In the genomic region with DNA sequence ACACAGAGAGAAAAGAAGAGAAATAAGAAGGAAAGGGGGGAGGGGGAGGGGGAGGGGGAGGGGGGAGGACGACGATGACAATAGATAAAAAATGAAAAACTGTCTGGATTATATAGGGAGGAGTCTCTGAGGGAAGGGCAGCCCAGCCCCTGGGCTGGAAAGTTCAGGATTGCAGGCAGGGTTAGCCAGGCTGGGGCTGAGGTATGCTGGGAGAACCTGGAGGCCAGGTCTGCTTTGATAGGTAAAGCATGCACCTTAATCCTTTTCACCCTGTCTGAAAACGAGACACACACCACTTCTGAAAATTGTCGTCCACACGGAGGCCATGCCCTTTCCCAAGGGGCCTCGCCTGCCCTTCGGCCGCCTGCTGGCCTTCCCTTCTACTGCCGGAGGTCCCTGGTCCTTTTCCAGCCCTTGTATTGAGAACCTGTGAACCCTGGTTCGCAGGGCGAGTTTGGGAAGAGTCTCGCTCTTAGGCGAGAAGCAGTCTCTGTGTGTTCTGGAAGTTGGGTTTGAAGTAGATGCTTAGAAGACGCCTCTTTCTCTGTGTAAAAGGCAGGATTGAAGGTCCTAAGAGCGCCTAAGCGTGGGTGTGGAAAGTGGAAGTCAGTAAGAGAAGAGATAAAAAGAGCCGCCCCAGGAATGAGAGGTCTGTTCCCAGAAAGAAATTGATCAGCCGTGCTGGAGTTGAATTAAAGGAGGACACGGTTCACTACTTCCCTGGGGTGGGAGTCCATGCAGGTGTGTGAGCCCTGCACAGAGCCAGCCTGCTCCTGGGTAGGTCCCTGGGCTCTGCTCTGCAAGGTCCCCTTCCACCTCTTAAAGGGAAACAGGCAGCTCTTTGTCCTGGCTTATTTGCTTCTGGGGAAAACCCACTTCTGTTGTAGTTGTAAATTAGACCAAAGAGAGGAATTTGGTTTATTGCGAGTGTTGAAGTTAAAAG, we compare ENCODE assay signal across 10 mouse cellular contexts.
DNase-seq lines count a peak whose midpoint lies in the region; ATAC-seq and TF ChIP-seq lines count a peak whose summit lies in the region.
"Had no signal": no experiment of that assay in that cellular context is flagged by ENCODE, and none has a peak within 500 bp of the region (broad histone marks: within the 10 kb centered on the region; RNA-seq: fewer than 3 reads in every experiment).

No protein-coding gene starts in this region.

- TF ChIP-seq EP300 in heart, postnatal 0 days (IDR thresholded peaks at IDR 0.05; ENCODE audit: low read depth), result no peak

- H3K4me2 ChIP-seq in heart, postnatal 0 days (ENCODE audit: low read depth, low read length), result peak overlapping the region; percentile 4; the same call in 1 of the 2 replicates
- no peak overlapping the region for H3K4me2 ChIP-seq in embryonic facial prominence, embryonic 11.5 days (ENCODE audit: low read depth, low read length)
- no peak overlapping the region for H3K4me2 ChIP-seq in intestine, embryonic 14.5 days (ENCODE audit: low read length)
- no peak overlapping the region for H3K4me2 ChIP-seq in midbrain, embryonic 13.5 days (replicated peaks)

- no peaks in the 10 kb centered on the region for H3K27me3 ChIP-seq in heart, postnatal 0 days (ENCODE audit: control insufficient read depth, insufficient read depth, low read length)
- no peaks in the 10 kb centered on the region for H3K27me3 ChIP-seq in embryonic facial prominence, embryonic 11.5 days (ENCODE audit: control insufficient read depth, insufficient read depth, low read length)
- no peaks in the 10 kb centered on the region for H3K27me3 ChIP-seq in intestine, embryonic 14.5 days (replicated peaks; ENCODE audit: control insufficient read depth, insufficient read depth, low read length)
- H3K27me3 ChIP-seq in midbrain, embryonic 13.5 days, result no peaks in the 10 kb centered on the region

- H3K27ac ChIP-seq in heart, postnatal 0 days (ENCODE audit: low read depth), result no peak overlapping the region
- no peak overlapping the region for H3K27ac ChIP-seq in embryonic facial prominence, embryonic 11.5 days (replicated peaks; ENCODE audit: low read depth, low read length)
- H3K27ac ChIP-seq in intestine, embryonic 14.5 days (ENCODE audit: low read depth), result peak overlapping the region; percentile 10; the same call in 1 of the 2 replicates
- peak overlapping the region; percentile 15; the same call in 1 of the 2 replicates for H3K27ac ChIP-seq in midbrain, embryonic 13.5 days
- H3K27ac ChIP-seq: heart, adult 2 months had no signal

- no peaks in the 10 kb centered on the region for H3K9me3 ChIP-seq in heart, postnatal 0 days (replicated peaks; ENCODE audit: control insufficient read depth, low read length)
- H3K9me3 ChIP-seq in embryonic facial prominence, embryonic 11.5 days (replicated peaks; ENCODE audit: control insufficient read depth, low read length), result no peaks in the 10 kb centered on the region
- H3K9me3 ChIP-seq in intestine, embryonic 14.5 days (ENCODE audit: control insufficient read depth, low read length), result no peaks in the 10 kb centered on the region
- no peaks in the 10 kb centered on the region for H3K9me3 ChIP-seq in midbrain, embryonic 13.5 days

- H3K4me3 ChIP-seq in heart, postnatal 0 days (ENCODE audit: low read depth, low read length), result no peak overlapping the region
- H3K4me3 ChIP-seq in embryonic facial prominence, embryonic 11.5 days (ENCODE audit: low read depth, low read length), result no peak overlapping the region
- H3K4me3 ChIP-seq in intestine, embryonic 14.5 days (ENCODE audit: low read depth, low read length), result no peak overlapping the region
- no peak overlapping the region for H3K4me3 ChIP-seq in midbrain, embryonic 13.5 days (replicated peaks)
- H3K4me3 ChIP-seq: heart, adult 2 months had no signal

- H3K9ac ChIP-seq in heart, postnatal 0 days (replicated peaks; ENCODE audit: low read depth, low read length), result no peak overlapping the region
- H3K9ac ChIP-seq in embryonic facial prominence, embryonic 11.5 days (replicated peaks; ENCODE audit: low read length), result 0 out of 2 replicates have a peak overlapping the region, but pooled peaks have one; percentile 11
- H3K9ac ChIP-seq in intestine, embryonic 14.5 days (ENCODE audit: low read length), result no peak overlapping the region
- no peak overlapping the region for H3K9ac ChIP-seq in midbrain, embryonic 13.5 days (replicated peaks)

- peaks cover 9% of the 10 kb centered on the region; the same call in 1 of the 2 replicates for H3K4me1 ChIP-seq in heart, postnatal 0 days (ENCODE audit: control insufficient read depth, insufficient read depth)
- peaks cover 2% of the 10 kb centered on the region for H3K4me1 ChIP-seq in embryonic facial prominence, embryonic 11.5 days (ENCODE audit: control insufficient read depth, insufficient read depth, low read length)
- peaks cover 19% of the 10 kb centered on the region for H3K4me1 ChIP-seq in intestine, embryonic 14.5 days (replicated peaks; ENCODE audit: control insufficient read depth, insufficient read depth, low read length)
- peaks cover 13% of the 10 kb centered on the region for H3K4me1 ChIP-seq in midbrain, embryonic 13.5 days (replicated peaks)

- 50% methylated on average over 20 of the region's 20 CpGs for WGBS in heart, postnatal 0 days
- WGBS in embryonic facial prominence, embryonic 11.5 days, result 36% methylated on average over 20 of the region's 20 CpGs
- WGBS in intestine, embryonic 14.5 days, result 37% methylated on average over 20 of the region's 20 CpGs
- 25% methylated on average over 18 of the region's 20 CpGs for WGBS in midbrain, embryonic 13.5 days

- no peak for ATAC-seq in heart, postnatal 0 days (ENCODE audit: insufficient read depth, low read depth)
- ATAC-seq in embryonic facial prominence, embryonic 11.5 days (replicated peaks; ENCODE audit: insufficient number of reproducible peaks, low FRiP score, low TSS enrichment, low read depth), result peak; percentile 66; the same call in 1 of the 2 replicates
- peak; percentile 61; the same call in 1 of the 2 replicates for ATAC-seq in intestine, embryonic 14.5 days (replicated peaks; ENCODE audit: low FRiP score, low TSS enrichment, low read depth)
- 0 out of 2 replicates have a peak, but pooled peaks have one; percentile 44 for ATAC-seq in midbrain, embryonic 13.5 days
- no peak for ATAC-seq in CD4-positive, CD25-positive, alpha-beta regulatory T cell, adult 4 months

- 0 out of 2 replicates have a peak, but pooled peaks cover 6% of the 10 kb centered on the region for H3K36me3 ChIP-seq in heart, postnatal 0 days (replicated peaks; ENCODE audit: control insufficient read depth, insufficient read depth, low read length)
- H3K36me3 ChIP-seq in embryonic facial prominence, embryonic 11.5 days (replicated peaks; ENCODE audit: control insufficient read depth, insufficient read depth, low read depth, low read length), result no peaks in the 10 kb centered on the region
- H3K36me3 ChIP-seq in intestine, embryonic 14.5 days (ENCODE audit: control insufficient read depth, insufficient read depth, low read length), result no peaks in the 10 kb centered on the region
- no peaks in the 10 kb centered on the region for H3K36me3 ChIP-seq in midbrain, embryonic 13.5 days

- no peak for DNase-seq in heart, postnatal 0 days (ENCODE audit: low spot score)
- DNase-seq in heart, adult 11 months, result no peak
- DNase-seq in embryonic facial prominence, embryonic 11.5 days (ENCODE audit: low spot score), result no peak
- DNase-seq in intestine, embryonic 14.5 days (ENCODE audit: low spot score), result no peak
- no peak for DNase-seq in retina, postnatal 1 day
- DNase-seq in frontal cortex, postnatal 10 days (ENCODE audit: low spot score in 2 of 2), result no peak
- DNase-seq: adrenal gland, postnatal 25 days; heart, adult 2 months had no signal

- peak; percentile 16; the same call in 1 of the 2 replicates for TF ChIP-seq CTCF in heart, postnatal 0 days (IDR thresholded peaks at IDR 0.05; ENCODE audit: low read depth)

Comparison
In these comparisons a context has a peak if more than half of its experiments do, and no peak if none do; other contexts are left out.
1. ATAC-seq: peak in embryonic facial prominence, embryonic 11.5 days (single experiment), intestine, embryonic 14.5 days (single experiment) and midbrain, embryonic 13.5 days (single experiment); none in heart, postnatal 0 days (single experiment) and CD4-positive, CD25-positive, alpha-beta regulatory T cell, adult 4 months (single experiment).
2. H3K27ac ChIP-seq: peak in intestine, embryonic 14.5 days (single experiment) and midbrain, embryonic 13.5 days (single experiment); none in heart, postnatal 0 days (single experiment) and embryonic facial prominence, embryonic 11.5 days (single experiment).